Mouse (Mus musculus) neural tube, embryonic 15.5 days (tissue): Measurements from ENCODE around the gene Nckap1l. TPM values are rescaled to one million over a fixed set of nuclear protein-coding genes. Genes with fewer than 3 reads are reported as not detected.
A peak's percentile ranks its signal among the peaks of the same experiment; 100 is the strongest.

Source experiments
- ATAC-seq: fragments of 200-750 bp; cut with Nextera tagmentation; 2 replicates; pipeline ENCODE4 v1.8.0; 2017; ENCODE audit warnings: mild to moderate bottlenecking, moderate TSS enrichment, moderate library complexity; ENCODE audit not compliant: low FRiP score
- H3K27ac ChIP-seq: fragments of 300-500 bp; sonication (generic); replicated peaks from 2 replicates; pipeline ENCODE4 v1.5.1; 2015; ENCODE audit warnings: mild to moderate bottlenecking, inconsistent platforms
- H3K27me3 ChIP-seq: fragments of 300-500 bp; sonication (generic); replicated peaks from 2 replicates; pipeline ENCODE4 v1.6.1; 2015; ENCODE audit warnings: inconsistent platforms
- H3K36me3 ChIP-seq: fragments of 300-500 bp; sonication (generic); 2 replicates; pipeline ENCODE4 v1.6.1; 2015; ENCODE audit warnings: inconsistent platforms
- H3K4me1 ChIP-seq: fragments of 300-500 bp; sonication (generic); 2 replicates; pipeline ENCODE4 v1.6.1; 2015; ENCODE audit warnings: inconsistent platforms
- H3K4me2 ChIP-seq: fragments of 300-500 bp; sonication (generic); 2 replicates; pipeline ENCODE4 v1.6.1; 2015; ENCODE audit warnings: inconsistent platforms, mild to moderate bottlenecking, moderate library complexity
- H3K4me3 ChIP-seq: fragments of 300-500 bp; sonication (generic); replicated peaks from 2 replicates; pipeline ENCODE4 v1.5.1; 2015; ENCODE audit warnings: mild to moderate bottlenecking, inconsistent platforms
- H3K9ac ChIP-seq: fragments of 300-500 bp; sonication (generic); replicated peaks from 2 replicates; pipeline ENCODE4 v1.6.1; 2015; ENCODE audit warnings: mild to moderate bottlenecking, inconsistent platforms
- H3K9me3 ChIP-seq: fragments of 300-500 bp; sonication (generic); replicated peaks from 2 replicates; pipeline ENCODE4 v1.6.1; 2016; ENCODE audit warnings: inconsistent platforms
- WGBS: fragments of 180-500 bp; shearing (Covaris S2); methylation state at CpG from one replicate; pipeline ENCODE4 v1.1.7; 2015; ENCODE audit warnings: mixed read lengths; 5-methylcytosine and 5-hydroxymethylcytosine counted together
- polyA plus RNA-seq: library from polyadenylated mRNA; unstranded; fragments of >200 nt; fragmentation: Nextera tagmentation; extraction: Ambion mirVana; gene quantifications from 2 replicates; pipeline ENCODE4 v1.2.1, GENCODE M21; 2015

Nckap1l gene
- polyA plus RNA-seq, 1 experiment from 2014 or later, result 1.9 TPM

- Histone ChIP-seq H3K4me1 (peaks cover 42% of the 10 kb centered on the region), H3K4me2 (no peak overlapping the region), H3K4me3 (no peak overlapping the region), H3K9me3 (no peaks in the 10 kb centered on the region), H3K27ac (peak overlapping the region; percentile 43), H3K36me3 (peaks cover 33% of the 10 kb centered on the region), H3K9ac (no peak overlapping the region), H3K27me3 (no peaks in the 10 kb centered on the region)
- 72% methylated on average over 3 of the region's 3 CpGs for WGBS
- no peak for ATAC-seq
Measured at GRCm38 (mm10) chr15:103522458-103523099, 69.0 kb downstream of the Nckap1l start.

- Histone ChIP-seq H3K4me1 (peaks cover 36% of the 10 kb centered on the region), H3K4me3 (no peak overlapping the region), H3K27ac (peak overlapping the region; percentile 43), H3K4me2 (no peak overlapping the region), H3K9ac (no peak overlapping the region), H3K9me3 (no peaks in the 10 kb centered on the region), H3K36me3 (peaks cover 39% of the 10 kb centered on the region), H3K27me3 (no peaks in the 10 kb centered on the region)
- ATAC-seq, result no peak
- 29% methylated on average over 3 of the region's 3 CpGs for WGBS
Measured at GRCm38 (mm10) chr15:103523156-103523555, 69.6 kb downstream of the Nckap1l start.

GRCm38 (mm10) chr15:103530372-103530771 lies 76.8 kb downstream of the Nckap1l start:
- Histone ChIP-seq H3K9ac (no peak overlapping the region), H3K4me3 (no peak overlapping the region), H3K27me3 (no peaks in the 10 kb centered on the region), H3K36me3 (peaks cover 29% of the 10 kb centered on the region), H3K9me3 (no peaks in the 10 kb centered on the region), H3K4me1 (0 out of 2 replicates have a peak, but pooled peaks cover 14% of the 10 kb centered on the region), H3K27ac (peak overlapping the region; percentile 60), H3K4me2 (no peak overlapping the region)
- WGBS, result 9% methylated on average over 5 of the region's 5 CpGs
- ATAC-seq, result peak; percentile 83

- no peak overlapping the region for H3K9ac ChIP-seq
- 87% methylated on average over 7 of the region's 7 CpGs for WGBS
- no peak overlapping the region for H3K4me3 ChIP-seq
- H3K27ac ChIP-seq, result no peak overlapping the region
- no peak for ATAC-seq
- no peak overlapping the region for H3K4me2 ChIP-seq
- peaks cover 33% of the 10 kb centered on the region for H3K4me1 ChIP-seq
- H3K9me3 ChIP-seq, result no peaks in the 10 kb centered on the region
- 0 out of 2 replicates have a peak, but pooled peaks cover 5% of the 10 kb centered on the region for H3K27me3 ChIP-seq
- H3K36me3 ChIP-seq, result no peaks in the 10 kb centered on the region
Measured at GRCm38 (mm10) chr15:103534054-103534620, 80.5 kb downstream of the Nckap1l start.

GRCm38 (mm10) chr15:103535030-103535429 lies 81.4 kb downstream of the Nckap1l start:
- H3K9ac ChIP-seq, result no peak overlapping the region
- no peak overlapping the region for H3K4me3 ChIP-seq
- no peaks in the 10 kb centered on the region for H3K9me3 ChIP-seq
- WGBS, result 88% methylated on average over 2 of the region's 2 CpGs
- H3K4me1 ChIP-seq, result peaks cover 29% of the 10 kb centered on the region
- no peak overlapping the region for H3K4me2 ChIP-seq
- 0 out of 2 replicates have a peak, but pooled peaks cover 5% of the 10 kb centered on the region for H3K27me3 ChIP-seq
- H3K27ac ChIP-seq, result no peak overlapping the region
- no peak for ATAC-seq
- H3K36me3 ChIP-seq, result no peaks in the 10 kb centered on the region

- Histone ChIP-seq H3K4me3 (no peak overlapping the region), H3K4me2 (0 out of 2 replicates have a peak overlapping the region, but pooled peaks have one; percentile 84), H3K36me3 (no peaks in the 10 kb centered on the region), H3K4me1 (peaks cover 29% of the 10 kb centered on the region), H3K9ac (no peak overlapping the region), H3K9me3 (no peaks in the 10 kb centered on the region), H3K27me3 (0 out of 2 replicates have a peak, but pooled peaks cover 5% of the 10 kb centered on the region), H3K27ac (no peak overlapping the region)
- no peak for ATAC-seq
- 72% methylated on average over 1 of the region's 1 CpGs for WGBS
Measured at GRCm38 (mm10) chr15:103535786-103536185, 82.2 kb downstream of the Nckap1l start.

- H3K4me2 ChIP-seq, result peak overlapping the region; percentile 84
- 31% methylated on average over 2 of the region's 2 CpGs for WGBS
- no peaks in the 10 kb centered on the region for H3K9me3 ChIP-seq
- peak overlapping the region; percentile 79 for H3K9ac ChIP-seq
- peak overlapping the region; percentile 73 for H3K27ac ChIP-seq
- 0 out of 2 replicates have a peak, but pooled peaks cover 5% of the 10 kb centered on the region for H3K27me3 ChIP-seq
- no peak for ATAC-seq
- no peaks in the 10 kb centered on the region for H3K36me3 ChIP-seq
- H3K4me3 ChIP-seq, result peak overlapping the region; percentile 73
- H3K4me1 ChIP-seq, result peaks cover 29% of the 10 kb centered on the region
Measured at GRCm38 (mm10) chr15:103536456-103536855, 82.9 kb downstream of the Nckap1l start.

GRCm38 (mm10) chr15:103537011-103537821 lies 83.6 kb downstream of the Nckap1l start:
- H3K4me3 ChIP-seq, result peak overlapping the region; percentile 73
- ATAC-seq, result peak; percentile 65
- peak overlapping the region; percentile 79 for H3K9ac ChIP-seq
- 0 out of 2 replicates have a peak, but pooled peaks cover 5% of the 10 kb centered on the region for H3K27me3 ChIP-seq
- no peaks in the 10 kb centered on the region for H3K9me3 ChIP-seq
- H3K27ac ChIP-seq, result peak overlapping the region; percentile 73
- WGBS, result 1% methylated on average over 37 of the region's 37 CpGs
- H3K4me1 ChIP-seq, result peaks cover 29% of the 10 kb centered on the region
- H3K36me3 ChIP-seq, result no peaks in the 10 kb centered on the region
- peak overlapping the region; percentile 84 for H3K4me2 ChIP-seq

GRCm38 (mm10) chr15:103537822-103538213 lies 84.2 kb downstream of the Nckap1l start, which contains the start of gene Ppp1r1a:
Gene Ppp1r1a (minus strand): TSS chr15:103538003.
- WGBS, result under 1% methylated on average over 36 of the region's 36 CpGs
- Histone ChIP-seq H3K4me2 (peak within 1 kb of the TSS; percentile 84), H3K4me1 (peaks cover 29% of the 10 kb centered on the region), H3K36me3 (no peaks in the 10 kb centered on the region), H3K4me3 (peak within 1 kb of the TSS; percentile 73), H3K9me3 (no peaks in the 10 kb centered on the region), H3K9ac (peak within 1 kb of the TSS; percentile 79), H3K27me3 (0 out of 2 replicates have a peak, but pooled peaks cover 5% of the 10 kb centered on the region), H3K27ac (peak within 1 kb of the TSS; percentile 73)
- peak; percentile 87 for ATAC-seq

GRCm38 (mm10) chr15:103539259-103539658 lies 85.7 kb downstream of the Nckap1l start:
- ATAC-seq, result no peak
- whole genome bisulfite sequencing, result 40% methylated on average over 2 of the region's 2 CpGs
- H3K9me3 ChIP-seq, result no peaks in the 10 kb centered on the region

GRCm38 (mm10) chr15:103540646-103541045 lies 87.1 kb downstream of the Nckap1l start:
- Histone ChIP-seq H3K9ac (no peak overlapping the region), H3K4me3 (no peak overlapping the region), H3K27ac (no peak overlapping the region), H3K4me2 (no peak overlapping the region), H3K36me3 (no peaks in the 10 kb centered on the region), H3K9me3 (no peaks in the 10 kb centered on the region), H3K4me1 (peaks cover 19% of the 10 kb centered on the region), H3K27me3 (0 out of 2 replicates have a peak, but pooled peaks cover 5% of the 10 kb centered on the region)
- no peak for ATAC-seq
- 85% methylated on average over 1 of the region's 1 CpGs for WGBS

More at GRCm38 (mm10) chr15:103539259-103539658, 85.7 kb downstream of the Nckap1l start:
- H3K9ac ChIP-seq, result no peak overlapping the region
- no peak overlapping the region for H3K4me2 ChIP-seq
- H3K36me3 ChIP-seq, result no peaks in the 10 kb centered on the region
- no peak overlapping the region for H3K27ac ChIP-seq
- no peak overlapping the region for H3K4me3 ChIP-seq
- H3K27me3 ChIP-seq, result 0 out of 2 replicates have a peak, but pooled peaks cover 5% of the 10 kb centered on the region
- H3K4me1 ChIP-seq, result peaks cover 25% of the 10 kb centered on the region
